Mouse (Mus musculus) ZHBTc4 (cell line): ENCODE measurements at regions not wholly inside any gene's neighbourhood (a gene's known extent, or its start where the extent isn't known, plus 50 kb on each side); places are given as distances from the start of the nearest gene placed in this dataset.
"Not testable (repeated sequence)": the region's sequence is repeated elsewhere in the genome, so short reads cannot be mapped to it uniquely, and the experiment has no call there.

ENCODE experiments used
- DNase-seq: peaks from one replicate; pipeline ENCODE4 v3.0.0-alpha.2; 2011; ENCODE audit warnings: low read depth, low spot score

DNA sequence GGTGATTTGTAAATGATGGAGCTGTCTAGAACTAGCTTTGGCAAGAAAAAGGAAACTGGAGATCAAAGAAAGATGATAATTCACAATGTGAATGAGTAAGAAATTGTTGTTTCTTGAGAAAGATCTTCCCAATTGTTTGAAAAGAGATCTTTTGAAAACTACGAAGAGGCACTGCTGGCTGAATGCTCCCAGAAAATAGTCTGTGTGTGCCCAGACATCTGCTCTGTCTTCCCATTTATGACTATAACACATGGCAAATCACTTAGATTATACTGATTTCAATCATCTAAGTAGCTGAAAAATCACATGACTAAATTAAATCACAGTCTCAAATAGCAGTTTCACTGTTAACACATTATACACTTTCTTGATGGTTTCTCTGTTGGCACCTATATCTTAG is 434.2 kb upstream of the Sema6d start:
- DNase-seq = no peak

DNA sequence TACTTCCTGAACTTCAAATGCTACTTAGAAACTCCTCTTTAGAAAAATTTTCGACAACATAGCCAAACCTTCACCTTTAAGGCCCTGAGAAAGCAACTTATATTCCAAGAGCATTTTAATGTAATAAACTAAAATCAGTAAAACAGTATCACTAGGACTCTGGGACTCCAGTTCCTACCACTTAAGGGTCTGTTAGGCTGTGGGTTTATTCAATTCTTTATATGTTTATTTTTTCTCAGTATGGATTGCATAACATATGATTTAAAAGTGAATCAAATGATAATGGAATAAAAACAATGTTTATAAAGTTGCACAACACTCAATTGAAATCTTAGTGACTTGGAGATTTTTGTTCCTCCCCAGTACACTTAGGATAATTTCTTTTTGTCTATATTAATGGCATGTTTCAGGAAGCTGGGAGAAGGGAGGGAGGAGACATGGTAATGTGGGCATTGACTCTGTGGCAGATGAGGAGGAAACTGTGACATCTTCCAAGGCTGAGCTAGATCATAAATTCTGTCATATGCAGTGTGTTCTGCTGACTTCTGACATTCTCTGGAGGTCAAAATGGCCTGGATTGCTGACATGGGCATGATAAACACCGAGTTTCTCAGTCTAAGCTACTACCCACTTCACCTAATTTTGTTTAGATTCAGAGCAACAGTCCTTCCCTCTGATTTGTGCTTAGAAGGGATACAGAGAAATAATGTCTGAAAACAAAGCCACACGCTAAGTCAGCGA is 401.3 kb upstream of the Sema6d start:
- no peak for DNase-seq

DNA sequence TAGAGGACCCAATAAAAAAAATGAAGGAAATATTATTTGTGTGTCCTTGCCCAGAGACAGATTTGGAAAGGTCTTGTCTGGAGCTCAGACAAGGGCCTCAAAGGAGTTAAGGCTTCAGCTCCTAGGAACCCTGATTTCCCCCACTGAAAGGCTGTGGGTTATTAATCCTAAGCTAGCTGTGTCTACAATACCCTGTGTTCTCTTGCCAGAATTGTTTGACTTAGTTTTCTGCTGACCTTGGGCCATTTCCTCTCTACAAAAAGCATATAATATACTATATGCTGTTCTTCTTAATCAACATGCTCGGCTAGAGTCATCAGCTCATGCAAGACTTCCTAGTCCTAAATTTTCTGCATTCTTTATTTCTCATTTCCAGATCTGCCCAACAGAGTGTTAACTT is 400.0 kb upstream of the Sema6d start:
- no peak for DNase-seq

DNA sequence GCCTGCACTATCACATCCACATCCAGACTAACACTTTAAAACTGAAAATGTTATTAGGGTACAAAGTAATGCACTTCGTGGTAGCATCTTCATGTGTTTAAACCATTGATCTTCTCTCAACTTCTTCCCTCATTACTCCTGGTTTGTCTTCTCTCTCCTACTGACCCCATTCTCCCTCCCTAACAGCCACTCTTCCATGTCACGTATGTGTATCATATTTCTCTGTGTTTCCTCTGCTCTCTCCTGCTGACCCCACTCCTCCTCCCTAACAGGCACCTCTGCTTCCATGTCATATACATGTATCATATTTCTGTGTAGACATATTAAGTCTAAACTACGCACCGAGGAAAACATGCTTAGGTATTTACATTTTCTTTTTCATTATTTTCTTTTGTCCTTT is 350.1 kb upstream of the Sema6d start:
- DNase-seq = no peak

DNA sequence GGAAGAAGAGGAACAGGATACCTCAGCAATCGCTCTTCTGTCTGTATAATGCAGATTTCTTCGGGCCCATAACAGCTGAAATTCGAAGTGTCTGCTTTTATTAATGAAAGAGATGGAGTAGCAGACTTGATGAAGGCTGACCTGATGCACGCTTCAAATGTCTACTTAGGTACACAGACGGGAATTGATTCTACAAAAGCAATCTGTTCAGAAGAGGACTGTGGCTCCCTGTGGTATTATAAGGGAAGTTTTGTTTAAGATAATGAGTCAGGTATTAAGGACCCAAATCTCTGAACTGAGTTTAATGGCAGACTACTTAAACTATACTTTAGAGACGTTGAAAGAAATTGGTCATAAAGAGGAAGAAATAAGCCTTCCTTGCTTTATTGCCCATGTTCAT is 349.2 kb upstream of the Sema6d start:
- no peak for DNase-seq

DNA sequence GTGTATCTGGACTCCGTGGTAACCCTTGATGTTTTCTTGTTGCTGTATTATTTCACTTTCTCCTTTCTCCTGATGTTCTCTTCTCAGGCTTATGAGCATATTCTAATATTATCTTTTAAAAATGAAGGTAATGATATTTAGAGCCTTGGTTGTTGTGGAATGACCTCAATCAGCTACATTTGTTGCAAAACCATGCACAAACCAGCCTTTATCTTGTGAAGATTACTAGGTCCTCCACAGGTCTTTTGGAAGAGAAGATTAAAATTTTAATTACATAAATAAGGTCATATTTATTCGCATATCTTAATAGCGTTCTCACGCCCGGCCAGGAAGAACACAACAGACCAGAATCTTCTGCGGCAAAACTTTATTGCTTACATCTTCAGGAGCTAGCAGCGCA is 335.5 kb upstream of the Sema6d start:
- DNase-seq = no peak

DNA sequence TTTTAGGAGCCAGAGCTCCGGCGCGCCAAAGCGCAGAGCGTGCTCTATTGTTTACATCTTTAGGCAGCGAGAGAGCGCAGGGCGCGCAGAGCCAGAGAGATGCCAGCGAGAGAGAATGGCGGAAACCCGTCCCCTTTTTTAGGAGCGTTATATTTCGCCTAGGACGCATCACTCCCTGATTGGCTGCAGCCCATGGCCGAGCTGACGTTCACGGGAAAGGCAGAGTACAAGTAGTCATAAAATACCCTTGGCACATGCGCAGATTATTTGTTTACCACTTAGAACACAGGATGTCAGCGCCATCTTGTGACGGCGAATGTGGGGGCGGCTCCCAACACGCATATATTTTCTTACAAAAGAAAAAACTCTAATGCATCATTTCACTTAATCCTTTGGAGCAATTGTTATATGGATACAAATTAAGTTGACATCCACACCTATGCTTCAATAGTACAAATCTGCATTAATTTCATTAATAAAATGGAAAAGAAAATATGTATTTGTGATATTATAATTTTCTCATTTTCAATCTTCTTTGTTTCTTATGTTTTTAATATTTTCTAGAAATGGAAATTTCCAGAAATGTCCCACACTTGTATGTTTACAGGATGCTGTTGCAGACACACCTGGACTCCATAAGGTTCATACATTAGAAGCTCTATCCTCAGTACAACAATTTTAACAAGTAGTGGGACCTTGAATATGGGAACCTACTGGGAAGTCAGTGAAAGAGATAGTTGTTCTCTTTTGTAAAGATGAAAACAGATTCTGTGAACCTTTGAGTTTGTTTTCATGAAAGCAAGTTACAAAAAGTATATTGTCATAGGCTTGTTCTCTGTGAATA is 334.9 kb upstream of the Sema6d start:
- DNase-seq = not testable (repeated sequence)

DNA sequence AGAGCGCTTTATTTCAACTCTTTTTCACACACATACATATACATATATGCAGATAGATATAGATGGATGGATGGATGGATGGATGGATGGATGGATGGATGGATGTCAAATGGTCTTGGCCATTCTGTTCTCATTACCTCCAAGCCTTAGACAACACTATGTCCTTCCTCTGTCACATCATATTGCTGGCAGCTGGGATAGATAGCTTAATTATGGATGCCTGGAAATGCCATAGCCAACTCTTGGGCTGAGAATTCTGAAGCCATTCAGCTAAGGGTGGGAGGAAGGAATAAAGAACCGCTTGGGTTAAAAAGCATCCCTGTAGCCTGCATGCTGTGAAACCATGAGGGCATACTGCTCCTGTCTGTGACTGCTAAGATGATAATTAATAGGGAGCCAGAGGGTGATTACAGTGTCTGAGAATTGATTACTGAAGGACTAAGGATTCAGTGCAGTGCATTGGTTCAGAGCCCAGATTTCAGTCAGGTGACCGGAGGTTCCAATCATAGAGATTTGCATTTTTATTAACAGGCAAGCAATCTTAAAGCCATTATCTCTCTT is 290.5 kb upstream of the Sema6d start:
- DNase-seq = no peak

DNA sequence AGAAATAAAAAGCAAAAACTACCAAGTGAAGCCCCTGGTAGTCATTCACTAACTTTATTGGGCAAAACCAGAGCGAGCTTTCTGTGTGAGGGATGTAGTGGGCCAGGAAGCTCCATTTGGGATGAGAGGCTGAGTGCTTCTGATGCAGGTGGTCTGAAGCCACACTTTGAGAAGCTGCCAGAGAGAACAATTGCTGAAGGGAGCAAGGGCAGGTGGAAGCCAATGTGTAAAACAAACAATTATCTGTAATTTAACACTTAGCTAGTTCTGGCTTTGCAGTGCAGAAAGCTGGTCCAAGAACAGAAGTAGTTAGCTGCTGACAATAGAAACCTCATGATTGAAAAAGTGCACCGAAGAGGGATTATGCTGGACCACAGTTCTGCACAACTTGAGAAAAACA is 284.1 kb upstream of the Sema6d start:
- DNase-seq = no peak

DNA sequence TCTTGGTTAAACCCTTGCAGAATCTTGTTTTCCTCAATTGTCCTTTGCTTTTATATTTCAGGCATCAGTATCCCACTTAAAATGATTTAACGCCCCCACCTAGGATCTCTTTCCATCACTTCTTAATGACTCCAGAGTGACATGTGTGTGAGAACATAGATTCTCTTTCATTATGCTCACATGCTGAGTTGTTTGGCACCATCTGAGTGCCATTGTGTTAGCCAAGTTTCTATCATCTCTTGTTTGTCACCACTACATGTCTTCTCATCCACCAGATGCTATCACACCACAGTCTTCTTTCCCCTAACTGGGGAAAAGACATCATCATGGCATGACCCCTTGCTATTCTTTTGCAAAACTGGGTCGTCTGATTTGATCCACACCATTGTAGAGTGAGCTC is 283.4 kb upstream of the Sema6d start:
- no peak for DNase-seq

DNA sequence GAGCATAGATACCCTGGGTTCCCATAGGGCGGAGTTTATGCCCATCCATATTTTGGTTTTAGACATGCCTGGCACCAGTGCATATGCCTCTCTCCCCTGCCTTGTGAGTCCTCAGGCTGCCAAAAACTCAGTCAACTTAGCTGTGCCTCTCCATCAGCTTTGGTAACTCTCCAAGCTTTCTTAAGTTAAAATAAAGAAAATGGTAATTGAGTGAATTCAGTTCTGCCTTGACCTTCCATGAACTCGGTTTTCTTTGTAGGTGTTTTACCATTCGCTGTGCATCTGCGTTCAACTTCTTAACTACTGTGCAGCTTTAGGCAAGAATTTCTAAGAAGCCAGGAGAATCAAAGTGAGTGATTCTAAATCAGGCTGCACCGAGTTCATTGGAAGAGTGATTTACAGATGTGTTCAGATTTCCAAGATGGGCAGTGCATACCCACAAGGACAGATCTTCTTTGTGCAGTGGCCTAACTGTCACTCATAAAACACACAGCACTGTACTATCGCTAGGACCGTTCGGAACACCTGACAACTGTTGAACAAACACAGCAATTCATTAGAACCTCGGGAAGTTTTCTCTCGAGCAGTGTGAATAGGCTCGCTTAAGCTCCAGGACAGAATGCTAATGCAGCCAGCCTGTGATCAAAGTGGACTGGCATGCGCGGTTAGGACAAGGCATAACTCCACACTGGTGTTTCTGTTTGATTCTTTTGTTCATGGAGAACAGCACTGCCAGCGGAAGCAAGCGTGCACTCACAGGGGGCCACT is 276.4 kb upstream of the Sema6d start:
- peak; percentile 29 for DNase-seq

DNA sequence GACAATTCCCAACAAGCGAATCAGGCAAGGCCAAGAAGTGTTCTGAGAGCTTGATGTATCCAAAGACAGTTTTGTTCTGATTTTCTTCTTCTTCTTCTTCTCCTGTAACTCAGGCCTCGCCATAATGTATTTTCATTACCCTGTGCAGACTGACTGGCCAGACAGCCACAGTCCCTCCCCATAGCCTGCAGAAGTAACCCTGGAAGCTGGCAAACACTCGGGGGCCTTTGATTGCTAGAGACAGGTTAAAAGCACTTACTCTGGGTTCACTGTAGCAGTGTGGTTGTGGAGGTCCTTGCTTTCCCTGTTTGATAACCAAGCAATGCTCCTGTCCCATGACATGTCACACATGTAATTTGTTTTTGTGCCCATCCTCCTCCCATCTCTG is 275.8 kb upstream of the Sema6d start:
- no peak for DNase-seq

DNA sequence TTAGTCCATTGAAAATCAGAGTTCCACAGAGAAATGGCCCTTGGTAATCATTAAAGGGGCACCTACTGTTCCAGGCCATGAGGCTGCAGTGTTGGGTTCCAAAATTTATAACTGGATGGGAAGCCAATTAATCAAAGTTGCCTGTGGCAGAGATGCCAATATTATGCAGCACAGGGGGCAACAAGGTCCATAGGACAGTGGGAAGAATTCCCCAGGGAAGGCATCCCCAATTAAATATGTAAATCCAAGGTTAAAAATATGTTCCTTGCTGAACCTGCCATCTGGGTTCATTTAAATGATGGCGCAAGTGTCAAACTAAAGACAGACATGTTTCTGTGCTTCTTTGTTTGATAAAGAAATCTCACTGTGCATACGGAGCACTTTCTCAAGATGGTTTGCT is 273.1 kb upstream of the Sema6d start:
- DNase-seq = no peak

DNA sequence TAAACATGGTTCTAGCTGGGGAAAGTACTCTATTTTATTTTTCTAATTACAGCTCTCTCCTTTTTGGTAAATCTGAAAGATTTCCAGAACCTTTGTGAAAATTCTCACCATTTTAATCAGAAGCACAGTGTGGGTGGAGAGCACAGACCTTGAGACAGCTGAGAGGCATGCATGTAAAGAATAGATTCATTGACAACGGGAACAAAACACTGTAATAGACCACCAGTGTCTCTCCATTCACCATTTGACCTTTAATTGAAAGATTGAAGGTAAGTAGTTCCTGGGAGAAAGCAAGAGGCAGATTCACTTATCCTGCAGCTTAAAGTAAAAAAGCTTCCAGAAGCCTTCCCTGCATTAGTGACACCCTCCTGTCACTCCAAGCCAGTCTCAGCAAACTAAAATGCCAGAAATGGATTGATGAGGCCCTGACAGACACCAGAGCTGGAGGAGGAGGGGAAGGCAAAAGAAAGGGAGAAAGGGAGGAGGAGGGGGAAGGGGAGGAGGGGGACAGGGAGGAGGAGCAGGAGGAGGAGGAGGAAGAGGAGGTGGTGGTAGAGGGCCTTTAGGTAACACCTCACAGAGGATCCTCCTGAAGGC is 256.1 kb upstream of the Sema6d start:
- no peak for DNase-seq
